Mouse (Mus musculus) heart, adult 18-20 months (tissue): ENCODE measurements around the gene Amfr. TPM values are rescaled to one million over a fixed set of nuclear protein-coding genes. Genes with fewer than 3 reads are reported as not detected.

Source experiments
- DNase-seq, 2 experiments: peaks; one replicate each; pipeline ENCODE4 v3.0.0; 2021 to 2022; ENCODE audit warnings: mixed read lengths in 1 of 2
- long read RNA-seq, 2 experiments: library from polyadenylated mRNA; stranded (forward); transcript quantifications; one replicate each; pipeline ENCODE4 v2.0.0; 2021
- total RNA-seq, 2 experiments: library from RNA; stranded (reverse); gene quantifications; 2 replicates each; pipeline ENCODE4 v1.2.3; 2021

Amfr gene
- total RNA-seq, result 100 to 1,000 TPM; 130 to 155 TPM
- long read RNA-seq, experiment 1, transcript Amfr-201 (14 exons, 3,880 nt), result major isoform, 204 of 222 reads
- long read RNA-seq, experiment 1, partial matches to known transcripts, result 14 of 222 reads
- long read RNA-seq, experiment 1, other reads (novel, unspliced or antisense), result 3 of 222 reads
- long read RNA-seq, experiment 2, transcript Amfr-201 (14 exons, 3,880 nt), result major isoform, 97 of 117 reads
- long read RNA-seq, experiment 2, partial matches to known transcripts, result 14 of 117 reads
- long read RNA-seq, experiment 2, other reads (novel, unspliced or antisense), result 6 of 117 reads

GRCm38 (mm10) chr8:94012013-94012951 lies at the start of gene Amfr:
Gene Amfr (minus strand): TSS chr8:94012842.
- peak; percentile 72 to 74 for DNase-seq

- DNase-seq, result peak; percentile 24 to 75
Measured at GRCm38 (mm10) chr8:94057157-94057854, 44.7 kb upstream of the Amfr start.

GRCm38 (mm10) chr8:94052696-94053095 lies 40.1 kb upstream of the Amfr start:
- DNase-seq, result no peak

- no peak for DNase-seq
Measured at GRCm38 (mm10) chr8:94047845-94048244, 35.2 kb upstream of the Amfr start.

GRCm38 (mm10) chr8:94037806-94038205 lies 25.2 kb upstream of the Amfr start:
- peak in 1 of 2 experiments; percentile 14 for DNase-seq

GRCm38 (mm10) chr8:94036944-94037524 lies 24.4 kb upstream of the Amfr start, which contains the start of the genes Nudt21 and Ogfod1:
Gene Nudt21 (minus strand): TSS chr8:94037031.
Gene Ogfod1 (plus strand): TSS chr8:94037198.
- DNase-seq, result peak; percentile 97

- DNase-seq, result peak; percentile 53 to 58
Measured at GRCm38 (mm10) chr8:94036541-94036940, 23.9 kb upstream of the Amfr start.

GRCm38 (mm10) chr8:94035200-94035599 lies 22.6 kb upstream of the Amfr start:
- no peak for DNase-seq

- no peak for DNase-seq
Measured at GRCm38 (mm10) chr8:94033601-94034000, 21.0 kb upstream of the Amfr start.

GRCm38 (mm10) chr8:94029701-94030100 lies 17.1 kb upstream of the Amfr start:
- DNase-seq, result no peak

- no peak for DNase-seq
Measured at GRCm38 (mm10) chr8:94023916-94024315, 11.3 kb upstream of the Amfr start.

- DNase-seq, result no peak
Measured at GRCm38 (mm10) chr8:94013026-94013612, 477 bp upstream of the Amfr start.

- peak in 1 of 2 experiments; percentile 13 for DNase-seq
Measured at GRCm38 (mm10) chr8:94011076-94012012, 1.3 kb downstream of the Amfr start.

GRCm38 (mm10) chr8:94010101-94010705 lies 2.4 kb downstream of the Amfr start:
- DNase-seq, result no peak

- peak in 1 of 2 experiments; percentile 18 for DNase-seq
Measured at GRCm38 (mm10) chr8:94009243-94009845, 3.3 kb downstream of the Amfr start.

GRCm38 (mm10) chr8:94004139-94004538 lies 8.5 kb downstream of the Amfr start:
- no peak for DNase-seq

- DNase-seq, result no peak
Measured at GRCm38 (mm10) chr8:93998961-93999360, 13.7 kb downstream of the Amfr start.

GRCm38 (mm10) chr8:93989739-93990138 lies 22.9 kb downstream of the Amfr start:
- DNase-seq, result no peak

- DNase-seq, result no peak
Measured at GRCm38 (mm10) chr8:93984731-93985130, 27.9 kb downstream of the Amfr start.
